Mouse (Mus musculus): Measurements from ENCODE around the gene Ptpn12. TPM values are rescaled to one million over a fixed set of nuclear protein-coding genes. Genes with fewer than 3 reads are reported as not detected.
A peak's percentile ranks its signal among the peaks of the same experiment; 100 is the strongest.

The Ptpn12 gene
- polyA plus RNA-seq, 1 experiment from 2014 or later = 29.2 TPM

DNA sequence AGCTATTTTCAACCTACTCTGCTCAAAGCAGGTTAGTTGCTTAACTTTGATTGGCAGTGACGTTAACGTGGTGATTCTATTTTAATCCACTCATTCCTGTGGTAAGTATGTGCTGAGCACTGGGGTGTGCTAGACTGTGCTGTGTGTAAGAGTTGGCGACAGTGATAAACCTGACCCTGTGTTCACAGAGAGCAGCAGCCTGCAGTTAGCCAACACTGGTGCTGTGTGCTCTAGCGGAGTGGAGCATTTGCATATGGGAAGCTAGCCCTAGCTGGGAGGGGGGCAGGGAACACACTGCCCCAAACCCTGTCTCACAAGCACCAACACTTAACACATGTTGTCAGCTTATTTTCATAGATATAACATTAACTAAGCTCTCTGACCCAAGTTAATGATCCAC, 87.8 kb downstream of the Ptpn12 start:
- Histone ChIP-seq H3K27me3 (no peaks in the 10 kb centered on the region), H3K27ac (replicated peaks) (no peak overlapping the region), H3K4me1 (peaks cover 12% of the 10 kb centered on the region; the same call in 1 of the 2 replicates), H3K4me2 (replicated peaks) (no peak overlapping the region), H3K4me3 (no peak overlapping the region), H3K36me3 (no peaks in the 10 kb centered on the region), H3K9ac (replicated peaks) (no peak overlapping the region), H3K9me3 (no peaks in the 10 kb centered on the region)
- 45% methylated on average over 4 of the region's 4 CpGs for whole genome bisulfite sequencing
- peak; percentile 68 for ATAC-seq (replicated peaks)

DNA sequence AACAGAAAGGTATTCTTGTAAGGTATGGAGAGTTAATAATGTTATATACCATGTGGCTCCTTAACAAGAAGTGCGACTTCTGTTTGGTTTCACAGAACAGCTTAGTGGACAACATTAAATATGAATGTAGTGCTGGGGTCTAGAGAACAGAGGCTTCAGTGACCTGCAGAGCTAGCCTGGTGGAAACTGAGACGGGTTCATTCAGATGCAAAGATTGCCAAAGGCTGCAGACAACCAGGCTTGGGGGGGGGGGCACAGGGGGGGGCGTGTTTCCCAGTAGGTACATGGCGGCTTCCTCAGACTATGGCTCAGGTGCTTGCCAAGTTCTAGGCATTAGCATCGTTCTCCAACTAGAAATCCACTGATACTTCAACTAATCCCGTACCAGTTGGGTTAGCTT, 91.3 kb downstream of the Ptpn12 start:
- Histone ChIP-seq H3K4me1 (peaks cover 14% of the 10 kb centered on the region; the same call in 1 of the 2 replicates), H3K36me3 (no peaks in the 10 kb centered on the region), H3K4me3 (no peak overlapping the region), H3K27me3 (no peaks in the 10 kb centered on the region), H3K9me3 (no peaks in the 10 kb centered on the region), H3K27ac (replicated peaks) (no peak overlapping the region), H3K9ac (replicated peaks) (no peak overlapping the region), H3K4me2 (replicated peaks) (no peak overlapping the region)
- no peak for ATAC-seq (replicated peaks)
- 64% methylated on average over 6 of the region's 6 CpGs for WGBS

DNA sequence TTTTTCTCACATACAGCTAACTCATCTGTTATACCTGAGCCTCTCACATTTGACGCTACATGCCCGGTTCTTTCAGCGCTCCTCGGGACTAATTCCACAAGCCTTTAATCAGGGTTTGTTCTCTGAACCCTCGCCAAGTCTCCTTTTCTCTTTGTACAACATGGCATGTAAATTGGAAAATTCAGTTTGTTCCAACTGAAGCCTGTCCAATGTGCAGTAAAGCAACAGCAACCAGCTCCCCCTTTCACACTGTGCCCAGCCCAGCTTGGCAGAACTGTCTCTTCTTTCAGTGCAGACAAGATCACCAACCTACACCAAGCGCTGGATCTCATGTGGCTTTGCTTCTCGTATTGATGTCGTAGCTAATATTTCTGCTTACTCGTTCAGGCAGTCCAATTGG, 92.4 kb downstream of the Ptpn12 start:
- Histone ChIP-seq H3K4me2 (replicated peaks) (no peak overlapping the region), H3K4me1 (peaks cover 14% of the 10 kb centered on the region; the same call in 1 of the 2 replicates), H3K36me3 (no peaks in the 10 kb centered on the region), H3K9me3 (no peaks in the 10 kb centered on the region), H3K27me3 (no peaks in the 10 kb centered on the region), H3K4me3 (no peak overlapping the region), H3K9ac (replicated peaks) (no peak overlapping the region), H3K27ac (replicated peaks) (peak overlapping the region; percentile 36)
- 46% methylated on average over 9 of the region's 9 CpGs for WGBS
- ATAC-seq (replicated peaks) = peak; percentile 83

DNA sequence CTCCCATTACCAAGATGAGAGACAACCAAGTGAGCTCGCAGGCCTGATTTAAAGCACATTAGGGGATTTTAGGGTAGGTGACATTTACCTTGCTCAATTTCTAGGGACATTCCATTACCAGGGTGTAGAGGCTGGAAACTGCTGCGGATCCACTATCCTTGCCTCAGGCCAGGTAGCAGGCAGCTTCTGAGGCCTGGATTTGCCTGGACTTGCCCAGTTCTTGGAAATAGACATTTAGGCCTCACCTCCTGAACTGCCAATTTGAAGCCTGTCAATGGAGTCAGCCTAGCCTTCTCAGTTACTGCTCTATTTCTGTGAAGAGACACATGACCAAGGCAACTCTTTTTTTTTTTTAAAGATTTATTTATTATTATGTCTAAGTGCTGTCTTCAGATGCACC, 94.8 kb downstream of the Ptpn12 start:
- 94% methylated on average over 2 of the region's 2 CpGs for WGBS
- no peak for ATAC-seq (replicated peaks)
- peaks cover 6% of the 10 kb centered on the region; the same call in 1 of the 2 replicates for H3K9me3 ChIP-seq
- H3K9ac ChIP-seq (replicated peaks) = no peak overlapping the region
- H3K36me3 ChIP-seq = no peaks in the 10 kb centered on the region
- H3K4me3 ChIP-seq = no peak overlapping the region
- no peak overlapping the region for H3K27ac ChIP-seq (replicated peaks)
- H3K4me2 ChIP-seq (replicated peaks) = no peak overlapping the region
- no peaks in the 10 kb centered on the region for H3K27me3 ChIP-seq
- peaks cover 9% of the 10 kb centered on the region; the same call in 1 of the 2 replicates for H3K4me1 ChIP-seq

DNA sequence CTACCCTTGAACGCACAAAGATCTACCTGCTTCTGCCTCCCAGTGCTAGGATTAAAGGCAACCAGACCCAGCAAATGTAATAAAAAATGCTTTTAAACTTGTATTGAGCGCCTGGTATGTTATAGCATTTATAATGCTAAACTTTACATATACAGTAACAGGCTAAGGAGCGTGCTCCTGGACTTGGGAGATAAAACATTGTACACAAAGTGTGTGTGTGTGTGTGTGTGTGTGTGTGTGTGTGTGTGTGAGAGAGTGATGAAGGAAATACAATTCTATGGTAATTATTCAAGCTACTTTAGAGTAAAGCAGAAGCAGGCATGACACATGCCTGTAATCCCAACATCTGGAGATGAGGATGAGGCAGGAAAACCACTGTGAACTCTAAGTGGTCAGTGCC, 99.4 kb downstream of the Ptpn12 start, which contains the start of gene Rsbn1l:
Rsbn1l (minus strand) TSS at position 101 of the 400 bp plus-strand sequence.
- Histone ChIP-seq H3K4me2 (replicated peaks) (no peak within 1 kb of the TSS), H3K36me3 (no peaks in the 10 kb centered on the region), H3K27ac (replicated peaks) (no peak within 1 kb of the TSS), H3K4me3 (no peak within 1 kb of the TSS), H3K9ac (replicated peaks) (no peak within 1 kb of the TSS), H3K27me3 (no peaks in the 10 kb centered on the region), H3K4me1 (peaks cover 7% of the 10 kb centered on the region), H3K9me3 (peaks cover 6% of the 10 kb centered on the region; the same call in 1 of the 2 replicates)
- ATAC-seq (replicated peaks) = no peak
- WGBS = 93% methylated on average over 3 of the region's 3 CpGs

DNA sequence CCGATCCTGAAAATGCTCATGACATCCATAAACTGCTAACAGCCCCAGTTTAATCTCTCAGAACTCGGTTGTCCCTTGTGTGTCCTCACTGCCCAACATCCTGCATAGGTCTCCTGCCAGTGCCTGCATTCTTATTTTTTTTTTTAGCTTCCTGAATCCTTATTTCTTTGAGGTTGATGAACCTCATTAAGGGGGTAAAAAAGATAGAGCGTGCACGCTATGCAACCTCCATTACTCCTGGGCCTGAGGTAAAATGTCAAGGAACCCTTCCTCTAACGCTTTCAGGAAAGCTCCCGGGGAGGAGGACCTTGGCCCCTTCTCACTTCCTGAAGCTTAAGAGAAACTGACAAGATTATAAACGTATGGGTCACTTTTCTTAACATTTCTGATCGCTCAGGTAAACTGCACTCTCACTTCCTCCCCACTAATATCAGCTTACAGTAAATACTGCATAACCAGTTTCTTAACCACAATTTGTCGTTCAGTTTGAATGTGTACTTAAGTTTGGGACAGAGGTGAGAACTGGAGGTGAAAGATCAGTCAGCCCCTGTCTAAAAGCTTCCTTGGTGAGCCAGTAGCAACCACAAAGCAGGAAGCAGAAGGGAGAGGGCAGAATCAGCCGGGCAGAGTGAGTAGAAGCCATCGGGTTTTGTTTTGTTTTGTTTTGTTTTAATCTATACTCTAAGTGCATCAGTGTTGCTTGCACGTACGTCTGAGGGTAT, 100.4 kb downstream of the Ptpn12 start:
- 72% methylated on average over 13 of the region's 13 CpGs for WGBS
- H3K9me3 ChIP-seq = peaks cover 6% of the 10 kb centered on the region; the same call in 1 of the 2 replicates

DNA sequence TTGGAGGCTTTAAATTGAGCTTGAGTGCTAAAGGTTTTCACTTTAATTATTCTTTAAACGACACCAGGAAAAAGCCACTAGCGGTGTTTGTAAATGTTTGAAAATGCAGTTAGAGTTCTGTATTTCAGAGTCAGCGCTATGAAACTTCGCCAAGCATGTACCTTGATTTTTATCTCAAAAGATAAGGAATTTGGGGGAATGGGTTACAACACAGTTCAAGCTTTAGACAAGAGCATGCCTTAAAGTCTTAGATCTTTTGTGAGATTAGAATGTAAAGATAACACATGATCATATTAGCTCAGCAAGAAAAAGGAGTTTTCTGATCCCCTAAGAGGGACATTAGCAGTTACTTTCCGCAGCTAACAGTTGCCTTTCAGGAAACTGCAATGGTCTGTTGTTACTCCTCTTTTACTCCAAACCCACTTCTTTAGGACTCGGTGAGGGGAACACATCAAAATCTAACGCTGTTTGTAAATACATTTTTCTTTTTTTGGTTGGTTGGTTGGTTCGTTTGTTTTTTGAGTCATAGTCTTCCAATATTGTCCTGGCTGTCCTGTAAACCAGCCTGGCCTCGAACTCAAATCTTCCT, 103.3 kb downstream of the Ptpn12 start:
- Histone ChIP-seq H3K27ac (replicated peaks) (peak overlapping the region; percentile 99; the same call in 1 of the 2 replicates), H3K9me3 (peaks cover 3% of the 10 kb centered on the region; the same call in 1 of the 2 replicates), H3K4me1 (peaks cover 20% of the 10 kb centered on the region), H3K36me3 (no peaks in the 10 kb centered on the region), H3K4me2 (replicated peaks) (peak overlapping the region; percentile 48), H3K4me3 (peak overlapping the region; percentile 99), H3K9ac (replicated peaks) (peak overlapping the region; percentile 92), H3K27me3 (no peaks in the 10 kb centered on the region)
- 25% methylated on average over 9 of the region's 9 CpGs for WGBS
- no peak for ATAC-seq (replicated peaks)

More for the DNA sequence above, 100.4 kb downstream of the Ptpn12 start:
- no peak overlapping the region for H3K27ac ChIP-seq (replicated peaks)
- H3K4me1 ChIP-seq = peaks cover 7% of the 10 kb centered on the region
- no peaks in the 10 kb centered on the region for H3K36me3 ChIP-seq
- no peak for ATAC-seq (replicated peaks)
- no peak overlapping the region for H3K9ac ChIP-seq (replicated peaks)
- H3K27me3 ChIP-seq = no peaks in the 10 kb centered on the region
- H3K4me2 ChIP-seq (replicated peaks) = no peak overlapping the region
- no peak overlapping the region for H3K4me3 ChIP-seq

DNA sequence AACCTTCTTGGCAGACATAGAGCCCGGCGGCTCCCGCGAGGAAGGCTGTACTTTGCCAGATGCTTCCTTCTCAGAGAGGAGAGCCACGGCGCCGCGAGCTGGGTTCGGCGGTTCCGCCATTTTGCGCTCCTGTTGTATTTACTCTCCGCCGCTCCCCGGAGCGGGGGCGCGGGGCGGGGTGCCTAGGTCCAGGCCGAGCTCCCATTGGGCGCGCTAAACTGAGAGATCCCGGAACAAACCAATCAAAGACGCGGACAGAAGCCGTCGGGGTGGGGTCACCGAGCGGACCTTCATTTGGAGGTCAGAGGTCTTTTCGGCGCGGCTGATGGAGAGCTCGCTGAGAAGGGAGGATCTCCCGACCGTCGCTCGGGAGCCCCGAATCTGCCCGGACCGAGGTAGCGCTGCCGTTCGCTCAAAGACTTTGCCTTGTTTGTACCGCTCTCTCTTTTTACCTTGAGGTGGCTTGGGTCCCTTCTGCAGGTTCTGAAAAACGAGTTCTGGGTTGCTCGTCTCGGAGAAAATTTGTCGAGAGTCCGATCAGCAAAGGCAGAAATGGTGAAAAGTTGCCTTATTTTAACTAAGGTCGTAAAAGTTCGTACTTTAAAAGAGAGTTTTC, 103.9 kb downstream of the Ptpn12 start:
- H3K9ac ChIP-seq (replicated peaks) = peak overlapping the region; percentile 92
- H3K9me3 ChIP-seq = no peaks in the 10 kb centered on the region
- H3K4me3 ChIP-seq = peak overlapping the region; percentile 99
- peaks cover 20% of the 10 kb centered on the region for H3K4me1 ChIP-seq
- H3K36me3 ChIP-seq = no peaks in the 10 kb centered on the region
- WGBS = under 1% methylated on average over 51 of the region's 51 CpGs
- H3K27ac ChIP-seq (replicated peaks) = peak overlapping the region; percentile 99
- ATAC-seq (replicated peaks) = peak; percentile 99
- H3K27me3 ChIP-seq = no peaks in the 10 kb centered on the region
- peak overlapping the region; percentile 59 for H3K4me2 ChIP-seq (replicated peaks)

DNA sequence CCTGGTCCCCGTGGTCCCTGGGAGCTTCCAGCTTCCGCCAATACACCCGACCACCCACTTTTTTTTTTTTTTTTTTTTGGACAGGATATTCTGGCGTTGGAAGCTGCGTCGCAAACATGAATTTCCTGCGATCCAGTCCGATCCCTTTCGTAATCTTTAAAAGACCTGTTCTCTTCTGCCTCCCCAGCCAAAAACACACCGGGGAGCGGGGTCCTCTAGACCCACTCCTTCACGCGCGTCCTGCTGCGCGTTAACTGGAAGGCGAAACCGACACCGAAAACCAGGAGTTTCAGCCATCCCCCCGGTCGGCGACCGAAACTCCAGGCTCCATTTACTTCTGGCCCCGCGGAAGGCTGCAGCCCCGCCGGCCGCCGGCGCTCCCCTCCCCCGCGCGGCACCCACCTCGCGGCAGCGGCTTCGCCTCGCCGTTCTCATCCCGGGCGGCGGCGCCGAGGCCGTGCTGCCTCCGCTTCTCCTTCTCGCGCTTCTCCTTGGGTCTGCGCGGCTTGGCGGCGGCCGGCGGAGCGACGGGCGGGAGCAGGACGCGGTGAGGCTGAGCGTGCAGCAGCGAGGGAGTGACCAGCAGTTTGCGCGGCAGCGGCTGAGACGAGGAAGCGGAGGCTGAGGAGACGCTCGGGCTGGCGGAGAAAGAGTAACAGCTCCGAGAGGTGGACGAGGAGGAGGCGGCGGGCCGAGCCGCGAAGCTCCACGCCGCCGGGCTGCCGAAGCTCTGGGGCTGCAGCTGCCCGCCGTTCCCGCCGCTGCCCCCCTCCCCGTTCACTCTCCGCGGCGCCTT, 104.7 kb downstream of the Ptpn12 start:
- Histone ChIP-seq H3K27ac (replicated peaks) (peak overlapping the region; percentile 99), H3K4me1 (peaks cover 20% of the 10 kb centered on the region), H3K9ac (replicated peaks) (peak overlapping the region; percentile 92), H3K4me3 (peak overlapping the region; percentile 99), H3K4me2 (replicated peaks) (peak overlapping the region; percentile 59), H3K36me3 (no peaks in the 10 kb centered on the region), H3K9me3 (no peaks in the 10 kb centered on the region), H3K27me3 (no peaks in the 10 kb centered on the region)
- ATAC-seq (replicated peaks) = peak; percentile 86
- WGBS = under 1% methylated on average over 88 of the region's 88 CpGs

DNA sequence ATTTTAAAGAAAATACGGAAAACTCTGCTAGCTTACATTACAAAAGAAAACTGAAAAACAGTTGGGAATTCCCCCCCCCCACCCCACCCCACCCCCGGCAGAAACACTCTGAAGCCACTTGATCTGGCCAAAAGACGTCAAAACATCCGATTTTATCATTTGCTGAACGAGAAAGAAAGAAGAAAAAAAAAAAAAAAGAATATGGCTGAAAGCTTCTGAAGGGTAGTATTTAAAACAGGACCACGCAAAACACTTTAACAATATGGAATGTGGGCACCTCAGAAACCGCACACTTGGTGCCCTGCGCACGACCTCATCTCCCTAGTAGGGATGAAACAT, 105.2 kb downstream of the Ptpn12 start:
- Histone ChIP-seq H3K27me3 (no peaks in the 10 kb centered on the region), H3K4me1 (peaks cover 20% of the 10 kb centered on the region), H3K9ac (replicated peaks) (peak overlapping the region; percentile 92), H3K27ac (replicated peaks) (peak overlapping the region; percentile 99), H3K36me3 (no peaks in the 10 kb centered on the region), H3K4me3 (peak overlapping the region; percentile 99), H3K9me3 (no peaks in the 10 kb centered on the region), H3K4me2 (replicated peaks) (peak overlapping the region; percentile 59)
- no peak for ATAC-seq (replicated peaks)
- WGBS = under 1% methylated on average over 9 of the region's 9 CpGs

DNA sequence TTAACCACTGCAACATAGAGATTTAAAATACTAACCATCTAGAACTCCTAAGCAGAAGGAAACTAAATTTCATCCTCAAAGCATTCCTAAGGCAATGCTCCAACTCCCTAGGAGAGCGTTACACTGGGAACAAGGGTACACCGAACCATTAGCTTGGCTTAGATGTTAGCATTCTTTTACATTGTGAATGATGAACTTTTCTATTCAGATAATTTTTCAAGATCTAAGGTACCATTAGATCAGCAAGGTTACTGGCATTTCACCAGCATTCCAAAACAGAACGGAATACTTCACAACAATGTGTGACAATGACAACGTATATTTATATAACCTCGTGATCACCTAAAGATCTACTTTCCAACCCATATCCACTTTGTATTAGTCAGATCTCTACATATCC, 105.6 kb downstream of the Ptpn12 start:
- no peaks in the 10 kb centered on the region for H3K9me3 ChIP-seq
- H3K4me3 ChIP-seq = peak overlapping the region; percentile 99
- 6% methylated on average over 5 of the region's 5 CpGs for WGBS
- no peaks in the 10 kb centered on the region for H3K36me3 ChIP-seq
- no peaks in the 10 kb centered on the region for H3K27me3 ChIP-seq
- peak overlapping the region; percentile 92 for H3K9ac ChIP-seq (replicated peaks)
- peaks cover 21% of the 10 kb centered on the region for H3K4me1 ChIP-seq
- ATAC-seq (replicated peaks) = no peak
- H3K27ac ChIP-seq (replicated peaks) = no peak overlapping the region
- peak overlapping the region; percentile 59 for H3K4me2 ChIP-seq (replicated peaks)

Measured in forebrain, embryonic 15.5 days (tissue).